ENCODE assay signal across 25 mouse cellular contexts in the genomic region with DNA sequence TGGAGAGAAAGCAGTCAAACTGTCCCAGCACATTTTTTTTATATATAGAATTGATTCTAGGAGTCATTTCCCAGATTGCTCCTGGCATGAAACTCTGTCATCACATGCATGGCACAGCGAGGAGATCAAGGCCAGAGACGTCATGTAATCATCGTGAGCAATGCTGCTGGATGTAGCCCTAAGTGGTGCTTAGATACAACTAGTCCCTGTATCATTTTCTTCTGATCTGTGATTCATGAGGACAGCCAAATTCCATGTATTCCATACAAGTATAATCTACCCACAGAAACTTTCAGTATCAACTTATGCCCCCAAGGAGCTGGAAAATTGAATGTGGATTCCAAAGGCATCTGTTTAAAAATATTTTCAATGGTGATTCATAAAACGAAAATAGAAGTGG.
DNase-seq lines count a peak whose midpoint lies in the region; ATAC-seq lines count a peak whose summit lies in the region.
"Had no signal": no experiment of that assay in that cellular context is flagged by ENCODE, and none has a peak within 500 bp of the region (broad histone marks: within the 10 kb centered on the region; RNA-seq: fewer than 3 reads in every experiment).

No protein-coding gene starts in this region.

- H3K9ac ChIP-seq in heart, embryonic 16.5 days (ENCODE audit: low read length), result no peak overlapping the region
- H3K9ac ChIP-seq: embryonic facial prominence, embryonic 13.5 days; heart, embryonic 12.5 days; hindbrain, embryonic 14.5 days; intestine, embryonic 15.5 days had no signal

- no peaks in the 10 kb centered on the region for H3K36me3 ChIP-seq in heart, embryonic 16.5 days (ENCODE audit: control insufficient read depth, insufficient read depth)
- no peaks in the 10 kb centered on the region for H3K36me3 ChIP-seq in heart, embryonic 10.5 days
- H3K36me3 ChIP-seq: embryonic facial prominence, embryonic 13.5 days; forebrain, embryonic 10.5 days; G1E; heart, embryonic 12.5 days; hindbrain, embryonic 10.5 days; intestine, embryonic 15.5 days had no signal

- H3K4me1 ChIP-seq in heart, embryonic 16.5 days (ENCODE audit: control insufficient read depth, insufficient read depth, low read length), result peaks cover 3% of the 10 kb centered on the region; the same call in 1 of the 2 replicates
- no peaks in the 10 kb centered on the region for H3K4me1 ChIP-seq in heart, embryonic 10.5 days
- H3K4me1 ChIP-seq: embryonic facial prominence, embryonic 13.5 days; forebrain, embryonic 10.5 days; intestine, embryonic 15.5 days had no signal

- ATAC-seq in heart, embryonic 16.5 days (replicated peaks; ENCODE audit: extremely low read depth, insufficient read depth, low FRiP score), result peak; percentile 78
- ATAC-seq: activated CD4-positive, CD25-positive, alpha-beta regulatory T cell, adult 4 months; CD4-positive, CD25-positive, alpha-beta regulatory T cell, adult 4 months; forebrain, embryonic 14.5 days; intestine, embryonic 15.5 days; Patski had no signal

- H3K27ac ChIP-seq in heart, embryonic 16.5 days (ENCODE audit: low read length), result 0 out of 2 replicates have a peak overlapping the region, but pooled peaks have one; percentile 19
- no peak overlapping the region for H3K27ac ChIP-seq in heart, embryonic 10.5 days
- H3K27ac ChIP-seq: embryonic facial prominence, embryonic 13.5 days; forebrain, embryonic 10.5 days; gastrocnemius, adult 2 months; hindbrain, embryonic 10.5 days; hindbrain, embryonic 14.5 days; intestine, embryonic 15.5 days had no signal

- intact Hi-C loops in heart, postnatal 14 days (cut with DNase I), result no loop called here

- peak; percentile 6 to 11 for DNase-seq in heart, adult 18-20 months
- DNase-seq in heart, postnatal 14 days, result no peak
- DNase-seq in heart, embryonic 10.5 days (ENCODE audit: low spot score), result no peak
- peak; percentile 56 for DNase-seq in NIH3T3 (ENCODE audit: low read depth)
- no peak for DNase-seq in kidney, postnatal 25 days
- DNase-seq: B cell, adult 2 months; cerebellum, adult 11-12 months; cerebellum, adult 9-10 months; cerebellum, postnatal 25 days; gastrocnemius, adult 2 months; gastrocnemius, postnatal 25 days; kidney, adult 18-20 months had no signal

- H3K4me3 ChIP-seq in heart, embryonic 16.5 days (ENCODE audit: low read length), result no peak overlapping the region
- no peak overlapping the region for H3K4me3 ChIP-seq in heart, embryonic 10.5 days
- H3K4me3 ChIP-seq: embryonic facial prominence, embryonic 13.5 days; erythroblast, embryonic 14.5 days; forebrain, embryonic 10.5 days; gastrocnemius, adult 2 months; heart, embryonic 12.5 days; hindbrain, embryonic 10.5 days; intestine, embryonic 15.5 days had no signal

- WGBS in heart, embryonic 16.5 days, result 36% methylated on average over 4 of the region's 4 CpGs
- 77% methylated on average over 4 of the region's 4 CpGs for WGBS in heart, embryonic 10.5 days

- no peaks in the 10 kb centered on the region for H3K27me3 ChIP-seq in heart, embryonic 16.5 days (ENCODE audit: control insufficient read depth, insufficient read depth, low read length)
- no peaks in the 10 kb centered on the region for H3K27me3 ChIP-seq in heart, embryonic 10.5 days (ENCODE audit: insufficient read depth, poor library complexity, severe bottlenecking)
- H3K27me3 ChIP-seq: embryonic facial prominence, embryonic 13.5 days; heart, embryonic 12.5 days; intestine, embryonic 15.5 days; Patski had no signal

- 0 out of 2 replicates have a peak overlapping the region, but pooled peaks have one; percentile 21 for H3K4me2 ChIP-seq in heart, embryonic 16.5 days (ENCODE audit: low read depth, low read length)
- H3K4me2 ChIP-seq: embryonic facial prominence, embryonic 13.5 days; heart, embryonic 12.5 days; hindbrain, embryonic 14.5 days; intestine, embryonic 15.5 days had no signal

- H3K9me3 ChIP-seq in heart, embryonic 16.5 days (replicated peaks; ENCODE audit: control insufficient read depth, low read length), result no peaks in the 10 kb centered on the region
- no peaks in the 10 kb centered on the region for H3K9me3 ChIP-seq in heart, embryonic 10.5 days
- H3K9me3 ChIP-seq: embryonic facial prominence, embryonic 13.5 days; forebrain, embryonic 10.5 days; heart, embryonic 12.5 days; hindbrain, embryonic 10.5 days; intestine, embryonic 15.5 days had no signal

Comparison
In these comparisons a context has a peak if more than half of its experiments do, and no peak if none do; other contexts are left out.
1. DNase-seq: peak in heart, adult 18-20 months (2 of 2) and NIH3T3 (single experiment); none in heart, postnatal 14 days (0 of 2), heart, embryonic 10.5 days (single experiment) and kidney, postnatal 25 days (0 of 2).